Mouse (Mus musculus): ENCODE data around the gene Slc25a19. TPM values are rescaled to one million over a fixed set of nuclear protein-coding genes. Genes with fewer than 3 reads are reported as not detected.
"Not testable (repeated sequence)": the region's sequence is repeated elsewhere in the genome, so short reads cannot be mapped to it uniquely, and the experiment has no call there.

Slc25a19 gene
- polyA plus RNA-seq, 1 experiment from 2014 or later = 24.0 TPM

DNA sequence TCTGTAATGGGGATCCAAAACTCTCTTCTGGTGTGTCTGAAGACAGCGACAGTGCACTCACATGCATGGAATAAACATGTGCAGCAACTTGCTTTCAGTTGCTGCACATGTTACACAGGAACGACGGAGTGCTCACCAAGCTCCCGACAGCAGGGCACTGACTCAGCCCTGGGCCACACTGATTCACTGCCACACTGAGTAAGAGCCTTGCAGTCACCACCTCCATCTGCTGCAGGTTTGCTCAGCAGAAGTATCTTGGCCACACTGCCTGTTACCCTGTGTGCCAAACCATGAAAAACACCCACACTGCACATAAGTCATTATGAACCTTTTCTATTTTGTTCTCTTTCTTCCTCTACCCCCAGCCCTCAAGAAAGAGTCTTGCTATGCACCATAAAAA is 32.3 kb upstream of the Slc25a19 start:
- ATAC-seq (ENCODE audit: low FRiP score) = no peak
- Histone ChIP-seq H3K4me1 (ENCODE audit: control insufficient read depth, insufficient read depth, low read length) (no peaks in the 10 kb centered on the region), H3K9ac (ENCODE audit: low read length) (no peak overlapping the region), H3K27ac (ENCODE audit: low read depth, low read length) (no peak overlapping the region), H3K4me2 (no peak overlapping the region), H3K9me3 (ENCODE audit: control insufficient read depth, low read length) (no peaks in the 10 kb centered on the region), H3K4me3 (ENCODE audit: low read depth, low read length) (no peak overlapping the region), H3K36me3 (ENCODE audit: control insufficient read depth, insufficient read depth, low read length) (no peaks in the 10 kb centered on the region), H3K27me3 (ENCODE audit: control insufficient read depth, insufficient read depth, low read length) (no peaks in the 10 kb centered on the region)
- 91% methylated on average over 4 of the region's 4 CpGs for WGBS
- no peak for DNase-seq (ENCODE audit: low spot score, missing footprints)

DNA sequence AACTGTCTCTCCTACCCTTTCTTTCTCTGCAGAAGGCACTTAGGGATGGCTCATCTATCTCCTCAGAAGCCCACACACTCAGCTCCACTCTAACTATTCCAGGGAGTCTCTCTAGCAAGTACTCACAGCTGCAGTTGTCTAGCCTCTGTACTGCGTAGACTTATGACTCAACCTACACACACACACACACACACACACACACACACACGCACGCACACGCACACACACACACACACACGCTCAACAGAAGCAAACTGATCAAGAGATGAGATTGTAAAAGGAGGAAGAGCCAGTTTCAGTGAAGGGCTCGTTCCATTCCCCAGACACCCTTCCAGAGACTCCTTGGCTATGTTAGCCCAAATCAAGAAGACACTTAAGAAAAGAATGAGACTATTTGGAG is 30.4 kb upstream of the Slc25a19 start:
- Histone ChIP-seq H3K27ac (ENCODE audit: low read depth, low read length) (no peak overlapping the region), H3K4me1 (ENCODE audit: control insufficient read depth, insufficient read depth, low read length) (no peaks in the 10 kb centered on the region), H3K27me3 (ENCODE audit: control insufficient read depth, insufficient read depth, low read length) (no peaks in the 10 kb centered on the region), H3K4me2 (no peak overlapping the region), H3K4me3 (ENCODE audit: low read depth, low read length) (no peak overlapping the region), H3K36me3 (ENCODE audit: control insufficient read depth, insufficient read depth, low read length) (no peaks in the 10 kb centered on the region), H3K9ac (ENCODE audit: low read length) (no peak overlapping the region), H3K9me3 (ENCODE audit: control insufficient read depth, low read length) (no peaks in the 10 kb centered on the region)
- ATAC-seq (ENCODE audit: low FRiP score) (no peak), DNase-seq (ENCODE audit: low spot score, missing footprints) (no peak)
- WGBS = 92% methylated on average over 6 of the region's 6 CpGs

DNA sequence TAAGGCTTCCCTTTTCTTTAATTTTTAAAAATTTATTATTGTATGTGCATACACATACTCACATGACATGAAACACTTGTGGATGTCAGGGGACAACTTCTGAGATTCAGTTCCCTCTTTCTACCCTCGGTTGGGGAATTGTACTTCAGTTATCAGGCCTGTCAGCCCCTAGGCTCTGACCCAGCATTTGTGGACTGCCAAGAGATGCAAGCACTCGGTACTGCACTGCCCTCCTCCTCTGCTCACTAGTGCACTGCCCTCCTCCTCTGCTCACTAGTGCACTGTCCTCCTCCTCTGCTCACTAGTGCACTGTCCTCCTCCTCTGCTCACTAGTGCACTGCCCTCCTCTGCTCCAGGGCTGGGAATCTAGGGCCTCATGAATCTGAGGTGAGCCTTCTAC is 26.0 kb upstream of the Slc25a19 start:
- DNase-seq (ENCODE audit: low spot score, missing footprints) = no peak
- ATAC-seq (ENCODE audit: low FRiP score) = no peak
- no peak overlapping the region for H3K4me2 ChIP-seq
- no peak overlapping the region for H3K27ac ChIP-seq (ENCODE audit: low read depth, low read length)
- H3K9ac ChIP-seq (ENCODE audit: low read length) = no peak overlapping the region
- 86% methylated on average over 2 of the region's 2 CpGs for WGBS
- no peaks in the 10 kb centered on the region for H3K9me3 ChIP-seq (ENCODE audit: control insufficient read depth, low read length)
- no peaks in the 10 kb centered on the region for H3K36me3 ChIP-seq (ENCODE audit: control insufficient read depth, insufficient read depth, low read length)
- H3K4me3 ChIP-seq (ENCODE audit: low read depth, low read length) = no peak overlapping the region
- no peaks in the 10 kb centered on the region for H3K27me3 ChIP-seq (ENCODE audit: control insufficient read depth, insufficient read depth, low read length)
- H3K4me1 ChIP-seq (ENCODE audit: control insufficient read depth, insufficient read depth, low read length) = no peaks in the 10 kb centered on the region

- Histone ChIP-seq H3K36me3 (ENCODE audit: control insufficient read depth, insufficient read depth, low read length) (no peaks in the 10 kb centered on the region), H3K27ac (ENCODE audit: low read depth, low read length) (no peak overlapping the region), H3K27me3 (ENCODE audit: control insufficient read depth, insufficient read depth, low read length) (no peaks in the 10 kb centered on the region), H3K4me3 (ENCODE audit: low read depth, low read length) (no peak overlapping the region), H3K9me3 (ENCODE audit: control insufficient read depth, low read length) (no peaks in the 10 kb centered on the region), H3K9ac (ENCODE audit: low read length) (no peak overlapping the region), H3K4me2 (no peak overlapping the region), H3K4me1 (ENCODE audit: control insufficient read depth, insufficient read depth, low read length) (no peaks in the 10 kb centered on the region)
- ATAC-seq (ENCODE audit: low FRiP score) (no peak), DNase-seq (ENCODE audit: low spot score, missing footprints) (no peak)
- 93% methylated on average over 3 of the region's 3 CpGs for WGBS
Observed at GRCm38 (mm10) chr11:115653194-115653593, 25.1 kb upstream of the Slc25a19 start.

DNA sequence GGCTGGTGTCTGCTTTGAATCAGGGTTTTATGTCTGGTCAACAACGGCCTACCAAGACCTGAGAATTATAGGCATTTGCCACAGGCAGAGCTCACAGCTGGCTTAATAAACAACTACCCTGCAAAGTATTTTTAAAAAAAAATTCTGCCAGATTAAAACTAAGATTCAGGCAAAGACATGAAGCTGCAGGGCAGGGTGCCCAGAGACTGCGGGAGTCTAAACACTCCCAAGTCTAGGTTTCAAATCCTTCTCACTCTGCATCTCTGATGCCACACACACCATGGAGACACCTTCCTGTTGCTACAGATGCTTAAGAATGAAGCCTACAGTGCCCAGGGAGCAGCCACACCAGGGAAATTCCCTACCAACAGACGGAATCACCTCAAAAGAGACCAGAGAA is 23.6 kb upstream of the Slc25a19 start:
- no peak overlapping the region for H3K27ac ChIP-seq (ENCODE audit: low read depth, low read length)
- H3K4me3 ChIP-seq (ENCODE audit: low read depth, low read length) = no peak overlapping the region
- no peaks in the 10 kb centered on the region for H3K27me3 ChIP-seq (ENCODE audit: control insufficient read depth, insufficient read depth, low read length)
- DNase-seq (ENCODE audit: low spot score, missing footprints) (no peak), ATAC-seq (ENCODE audit: low FRiP score) (no peak)
- no peaks in the 10 kb centered on the region; the same call in 1 of the 2 replicates for H3K36me3 ChIP-seq (ENCODE audit: control insufficient read depth, insufficient read depth, low read length)
- 96% methylated on average over 3 of the region's 3 CpGs for WGBS
- H3K9me3 ChIP-seq (ENCODE audit: control insufficient read depth, low read length) = no peaks in the 10 kb centered on the region
- H3K4me1 ChIP-seq (ENCODE audit: control insufficient read depth, insufficient read depth, low read length) = no peaks in the 10 kb centered on the region
- no peak overlapping the region for H3K9ac ChIP-seq (ENCODE audit: low read length)
- no peak overlapping the region for H3K4me2 ChIP-seq

- Histone ChIP-seq H3K4me1 (ENCODE audit: control insufficient read depth, insufficient read depth, low read length) (no peaks in the 10 kb centered on the region), H3K4me3 (ENCODE audit: low read depth, low read length) (no peak overlapping the region), H3K9ac (ENCODE audit: low read length) (no peak overlapping the region), H3K36me3 (ENCODE audit: control insufficient read depth, insufficient read depth, low read length) (no peaks in the 10 kb centered on the region; the same call in 1 of the 2 replicates), H3K4me2 (no peak overlapping the region), H3K27ac (ENCODE audit: low read depth, low read length) (no peak overlapping the region), H3K9me3 (ENCODE audit: control insufficient read depth, low read length) (no peaks in the 10 kb centered on the region), H3K27me3 (ENCODE audit: control insufficient read depth, insufficient read depth, low read length) (no peaks in the 10 kb centered on the region)
- 57% methylated on average over 10 of the region's 10 CpGs for WGBS
- ATAC-seq (ENCODE audit: low FRiP score) = no peak
- no peak for DNase-seq (ENCODE audit: low spot score, missing footprints)
Observed at GRCm38 (mm10) chr11:115649706-115650105, 21.6 kb upstream of the Slc25a19 start.

DNA sequence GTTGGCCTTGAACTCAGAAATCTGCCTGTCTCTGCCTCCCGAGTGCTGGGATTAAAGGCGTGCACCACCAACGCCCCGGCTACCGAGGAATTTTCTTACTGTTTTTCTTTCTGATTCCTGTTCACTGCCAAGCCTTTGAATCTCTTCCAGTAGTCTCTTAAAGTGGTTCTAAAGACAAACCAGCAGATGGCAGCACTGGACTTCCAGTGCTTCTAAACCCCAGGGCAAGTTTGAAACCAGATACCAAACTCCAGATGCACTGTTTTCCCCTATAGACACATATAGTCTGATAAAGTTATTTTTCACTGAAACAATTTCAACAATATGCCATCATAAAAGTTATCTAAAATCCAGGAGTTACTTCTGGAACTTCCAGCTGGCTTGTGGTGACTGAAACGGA is 19.4 kb upstream of the Slc25a19 start:
- Histone ChIP-seq H3K9ac (ENCODE audit: low read length) (no peak overlapping the region), H3K4me1 (ENCODE audit: control insufficient read depth, insufficient read depth, low read length) (no peaks in the 10 kb centered on the region), H3K4me2 (no peak overlapping the region), H3K27ac (ENCODE audit: low read depth, low read length) (no peak overlapping the region), H3K27me3 (ENCODE audit: control insufficient read depth, insufficient read depth, low read length) (no peaks in the 10 kb centered on the region), H3K4me3 (ENCODE audit: low read depth, low read length) (no peak overlapping the region), H3K9me3 (ENCODE audit: control insufficient read depth, low read length) (no peaks in the 10 kb centered on the region), H3K36me3 (ENCODE audit: control insufficient read depth, insufficient read depth, low read length) (no peaks in the 10 kb centered on the region; the same call in 1 of the 2 replicates)
- WGBS = 77% methylated on average over 6 of the region's 6 CpGs
- no peak for ATAC-seq (ENCODE audit: low FRiP score)
- DNase-seq (ENCODE audit: low spot score, missing footprints) = no peak

GRCm38 (mm10) chr11:115646439-115646838 is 18.3 kb upstream of the Slc25a19 start:
- WGBS = 94% methylated on average over 9 of the region's 9 CpGs
- ATAC-seq (ENCODE audit: low FRiP score) = no peak
- no peak overlapping the region for H3K27ac ChIP-seq (ENCODE audit: low read depth, low read length)
- no peak overlapping the region for H3K4me2 ChIP-seq
- H3K36me3 ChIP-seq (ENCODE audit: control insufficient read depth, insufficient read depth, low read length) = no peaks in the 10 kb centered on the region; the same call in 1 of the 2 replicates
- no peaks in the 10 kb centered on the region for H3K27me3 ChIP-seq (ENCODE audit: control insufficient read depth, insufficient read depth, low read length)
- H3K9me3 ChIP-seq (ENCODE audit: control insufficient read depth, low read length) = no peaks in the 10 kb centered on the region
- DNase-seq (ENCODE audit: low spot score, missing footprints) = no peak
- no peak overlapping the region for H3K9ac ChIP-seq (ENCODE audit: low read length)
- no peaks in the 10 kb centered on the region for H3K4me1 ChIP-seq (ENCODE audit: control insufficient read depth, insufficient read depth, low read length)
- no peak overlapping the region for H3K4me3 ChIP-seq (ENCODE audit: low read depth, low read length)

GRCm38 (mm10) chr11:115645498-115645897 is 17.4 kb upstream of the Slc25a19 start:
- not testable (repeated sequence) for H3K4me1 ChIP-seq (ENCODE audit: control insufficient read depth, insufficient read depth, low read length); H3K9me3 ChIP-seq (ENCODE audit: control insufficient read depth, low read length); H3K27me3 ChIP-seq (ENCODE audit: control insufficient read depth, insufficient read depth, low read length); H3K4me2 ChIP-seq; H3K36me3 ChIP-seq (ENCODE audit: control insufficient read depth, insufficient read depth, low read length); H3K4me3 ChIP-seq (ENCODE audit: low read depth, low read length); DNase-seq (ENCODE audit: low spot score, missing footprints); H3K9ac ChIP-seq (ENCODE audit: low read length); ATAC-seq (ENCODE audit: low FRiP score); H3K27ac ChIP-seq (ENCODE audit: low read depth, low read length)
- WGBS = 92% methylated on average over 14 of the region's 14 CpGs

DNA sequence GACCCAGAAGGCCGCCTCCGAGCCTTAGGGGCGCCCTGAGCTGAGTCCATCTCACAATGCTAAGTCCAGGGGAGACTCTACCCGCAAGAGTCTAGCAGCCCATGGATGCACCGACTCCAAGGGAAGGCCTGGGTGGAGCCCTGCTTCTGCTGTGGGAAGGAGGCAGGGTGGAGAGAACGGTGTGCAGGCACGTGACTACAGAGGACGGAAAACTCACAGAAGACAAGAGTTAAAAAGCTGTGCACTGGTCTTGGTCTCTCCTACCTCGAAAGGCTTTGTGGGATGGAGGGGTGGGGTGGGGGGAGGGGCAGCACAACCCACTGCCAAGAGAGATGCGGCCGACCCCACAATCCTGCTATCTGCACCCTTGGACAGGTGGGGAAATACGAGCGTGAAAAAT is 16.2 kb upstream of the Slc25a19 start:
- H3K27me3 ChIP-seq (ENCODE audit: control insufficient read depth, insufficient read depth, low read length) = no peaks in the 10 kb centered on the region
- no peak overlapping the region for H3K4me2 ChIP-seq
- 94% methylated on average over 13 of the region's 13 CpGs for WGBS
- H3K36me3 ChIP-seq (ENCODE audit: control insufficient read depth, insufficient read depth, low read length) = no peaks in the 10 kb centered on the region; the same call in 1 of the 2 replicates
- H3K27ac ChIP-seq (ENCODE audit: low read depth, low read length) = no peak overlapping the region
- H3K4me1 ChIP-seq (ENCODE audit: control insufficient read depth, insufficient read depth, low read length) = no peaks in the 10 kb centered on the region
- ATAC-seq (ENCODE audit: low FRiP score) (no peak), DNase-seq (ENCODE audit: low spot score, missing footprints) (no peak)
- no peak overlapping the region for H3K9ac ChIP-seq (ENCODE audit: low read length)
- H3K9me3 ChIP-seq (ENCODE audit: control insufficient read depth, low read length) = no peaks in the 10 kb centered on the region
- no peak overlapping the region for H3K4me3 ChIP-seq (ENCODE audit: low read depth, low read length)

Measured in midbrain, embryonic 11.5 days (tissue).